Mouse (Mus musculus) spleen, postnatal 10 days (tissue): Measurements from ENCODE around the gene Zfp709.
"Not testable (repeated sequence)": the region's sequence is repeated elsewhere in the genome, so short reads cannot be mapped to it uniquely, and the experiment has no call there.

Experiments
- DNase-seq, 2 experiments: peaks; one replicate each; pipeline ENCODE4 v3.0.0; 2021 to 2022; ENCODE audit warnings: low spot score in 2 of 2

The Zfp709 gene

GRCm38 (mm10) chr8:71881618-71882274 lies at the start of gene Zfp709:
Gene Zfp709 (plus strand): TSS chr8:71882019.
- DNase-seq, result peak; percentile 61 to 68

GRCm38 (mm10) chr8:71838207-71838606 lies 43.6 kb upstream of the Zfp709 start:
- not testable (repeated sequence) for DNase-seq

GRCm38 (mm10) chr8:71841201-71841817 lies 40.5 kb upstream of the Zfp709 start:
- not testable (repeated sequence) for DNase-seq

- not testable (repeated sequence) for DNase-seq
These were observed 39.3 kb upstream of the Zfp709 start for GRCm38 (mm10) chr8:71842476-71842875.

GRCm38 (mm10) chr8:71844453-71844852 lies 37.4 kb upstream of the Zfp709 start:
- not testable (repeated sequence) for DNase-seq

- DNase-seq, result not testable (repeated sequence)
These were observed 35.8 kb upstream of the Zfp709 start for GRCm38 (mm10) chr8:71845993-71846483.

- DNase-seq, result not testable (repeated sequence)
These were observed 35.1 kb upstream of the Zfp709 start for GRCm38 (mm10) chr8:71846745-71847144.

GRCm38 (mm10) chr8:71851014-71851413 lies 30.8 kb upstream of the Zfp709 start:
- not testable (repeated sequence) for DNase-seq

- not testable (repeated sequence) for DNase-seq
These were observed 28.5 kb upstream of the Zfp709 start for GRCm38 (mm10) chr8:71853360-71853759.

GRCm38 (mm10) chr8:71856630-71857328 lies 25.0 kb upstream of the Zfp709 start:
- not testable (repeated sequence) for DNase-seq

- not testable (repeated sequence) for DNase-seq
These were observed 24.5 kb upstream of the Zfp709 start for GRCm38 (mm10) chr8:71857364-71857763.

- not testable (repeated sequence) for DNase-seq
These were observed 20.3 kb upstream of the Zfp709 start for GRCm38 (mm10) chr8:71861551-71861950.

- DNase-seq, result not testable (repeated sequence)
These were observed 19.8 kb upstream of the Zfp709 start for GRCm38 (mm10) chr8:71862038-71862437.

GRCm38 (mm10) chr8:71900666-71901065 lies 18.8 kb downstream of the Zfp709 start:
- DNase-seq, result not testable (repeated sequence)

- not testable (repeated sequence) for DNase-seq
These were observed 21.3 kb downstream of the Zfp709 start for GRCm38 (mm10) chr8:71903084-71903483.

- no peak for DNase-seq
These were observed 25.0 kb downstream of the Zfp709 start for GRCm38 (mm10) chr8:71906809-71907208.

- DNase-seq, result no peak
These were observed 26.0 kb downstream of the Zfp709 start for GRCm38 (mm10) chr8:71907798-71908257.

- peak; percentile 86 to 90 for DNase-seq
These were observed 26.8 kb downstream of the Zfp709 start, which contains the start of the genes Zfp882 and Zfp617 for GRCm38 (mm10) chr8:71908309-71909261. Gene Zfp882 (plus strand): TSS chr8:71908608. Gene Zfp617 (plus strand): TSS chr8:71908635.

- no peak for DNase-seq
These were observed 30.5 kb downstream of the Zfp709 start for GRCm38 (mm10) chr8:71912286-71912685.

- DNase-seq, result peak; percentile 89 to 93
These were observed 41.0 kb downstream of the Zfp709 start for GRCm38 (mm10) chr8:71922567-71923401.
